Comparison of ENCODE assay signal across 33 mouse cellular contexts in genomic region chr1:170294786-170295570, GRCm38 (mm10). TPM values are rescaled to one million over a fixed set of nuclear protein-coding genes. Genes with fewer than 3 reads are reported as not detected.
A peak's percentile ranks its signal among the peaks of the same experiment; 100 is the strongest.
DNase-seq lines count a peak whose midpoint lies in the region; ATAC-seq and TF ChIP-seq lines count a peak whose summit lies in the region.
"Had no signal": no experiment of that assay in that cellular context is flagged by ENCODE, and none has a peak within 500 bp of the region (broad histone marks: within the 10 kb centered on the region; RNA-seq: fewer than 3 reads in every experiment).

No protein-coding gene starts in this region.

- no peaks in the 10 kb centered on the region for H3K36me3 ChIP-seq in hindbrain, embryonic 10.5 days
- H3K36me3 ChIP-seq in hindbrain, embryonic 14.5 days (replicated peaks; ENCODE audit: control insufficient read depth, insufficient read depth), result no peaks in the 10 kb centered on the region
- no peaks in the 10 kb centered on the region for H3K36me3 ChIP-seq in liver, adult 2 months (ENCODE audit: control insufficient read depth, insufficient read depth, low read length)
- H3K36me3 ChIP-seq: embryonic facial prominence, embryonic 10.5 days; G1E; liver, embryonic 15.5 days; lung, embryonic 15.5 days; neural tube, embryonic 12.5 days had no signal

- no peak for TF ChIP-seq CTCF in liver, adult 2 months (IDR thresholded peaks at IDR 0.05; ENCODE audit: low read depth, low read length)

- no peak overlapping the region for H3K4me3 ChIP-seq in hindbrain, embryonic 10.5 days
- H3K4me3 ChIP-seq in hindbrain, embryonic 14.5 days (replicated peaks; ENCODE audit: low read length), result no peak overlapping the region
- H3K4me3 ChIP-seq in liver, adult 2 months (ENCODE audit: insufficient read depth, low read depth, low read length), result no peak overlapping the region
- H3K4me3 ChIP-seq: embryonic facial prominence, embryonic 10.5 days; gastrocnemius, adult 2 months; liver, embryonic 15.5 days; lung, embryonic 15.5 days; megakaryocyte, embryonic 14.5 days; neural tube, embryonic 12.5 days had no signal

- H3K4me1 ChIP-seq in hindbrain, embryonic 10.5 days (replicated peaks), result peaks cover 10% of the 10 kb centered on the region; the same call in 1 of the 2 replicates
- H3K4me1 ChIP-seq in hindbrain, embryonic 14.5 days (replicated peaks; ENCODE audit: control insufficient read depth, insufficient read depth, low read length), result no peaks in the 10 kb centered on the region
- H3K4me1 ChIP-seq in liver, adult 2 months (ENCODE audit: control insufficient read depth, insufficient read depth, low read length), result no peaks in the 10 kb centered on the region
- H3K4me1 ChIP-seq: embryonic facial prominence, embryonic 10.5 days; liver, embryonic 15.5 days; lung, embryonic 15.5 days had no signal

- no peaks in the 10 kb centered on the region for H3K27me3 ChIP-seq in hindbrain, embryonic 10.5 days (ENCODE audit: insufficient read depth, poor library complexity, severe bottlenecking)
- no peaks in the 10 kb centered on the region for H3K27me3 ChIP-seq in hindbrain, embryonic 14.5 days (ENCODE audit: control insufficient read depth, insufficient read depth, low read length)
- no peaks in the 10 kb centered on the region for H3K27me3 ChIP-seq in liver, adult 2 months (ENCODE audit: control insufficient read depth, insufficient read depth, low read length)
- H3K27me3 ChIP-seq: liver, embryonic 15.5 days; lung, embryonic 15.5 days; neural tube, embryonic 12.5 days had no signal

- no peak overlapping the region for H3K9ac ChIP-seq in hindbrain, embryonic 14.5 days
- H3K9ac ChIP-seq in liver, adult 2 months (ENCODE audit: low read depth, low read length), result no peak overlapping the region
- H3K9ac ChIP-seq: forebrain, postnatal 0 days; liver, embryonic 15.5 days; lung, embryonic 15.5 days; neural tube, embryonic 12.5 days had no signal

- H3K79me2 ChIP-seq in liver, adult 2 months (ENCODE audit: control insufficient read depth, insufficient read depth, low read length), result no peaks in the 10 kb centered on the region

- no peaks in the 10 kb centered on the region for H3K9me3 ChIP-seq in hindbrain, embryonic 10.5 days
- no peaks in the 10 kb centered on the region for H3K9me3 ChIP-seq in hindbrain, embryonic 14.5 days (ENCODE audit: control insufficient read depth, low read length)
- H3K9me3 ChIP-seq: embryonic facial prominence, embryonic 10.5 days; G1E; liver, embryonic 15.5 days; lung, embryonic 15.5 days; neural tube, embryonic 12.5 days had no signal

- H3K4me2 ChIP-seq in hindbrain, embryonic 14.5 days (replicated peaks), result no peak overlapping the region
- H3K4me2 ChIP-seq: liver, embryonic 15.5 days; lung, embryonic 15.5 days; neural tube, embryonic 12.5 days had no signal

- TF ChIP-seq POLR2A in liver, adult 2 months (IDR thresholded peaks at IDR 0.05; ENCODE audit: extremely low read depth, insufficient read depth, low read length), result no peak

- peak overlapping the region; percentile 50 for H3K27ac ChIP-seq in hindbrain, embryonic 10.5 days
- no peak overlapping the region for H3K27ac ChIP-seq in hindbrain, embryonic 14.5 days
- no peak overlapping the region for H3K27ac ChIP-seq in liver, adult 2 months (replicated peaks; ENCODE audit: insufficient read depth, low read depth, low read length)
- H3K27ac ChIP-seq: embryonic facial prominence, embryonic 10.5 days; gastrocnemius, adult 2 months; liver, embryonic 15.5 days; lung, embryonic 15.5 days; neural tube, embryonic 12.5 days had no signal

- DNase-seq in hindbrain, embryonic 10.5 days (ENCODE audit: low spot score), result no peak
- DNase-seq in hindbrain, embryonic 14.5 days (ENCODE audit: low spot score), result no peak
- DNase-seq in liver, adult 2 months (ENCODE audit: extremely low read depth, low read depth, low spot score), result peak; percentile 43
- DNase-seq in liver, result no peak
- DNase-seq in right cerebral cortex, postnatal 25 days, result peak; percentile 32
- no peak for DNase-seq in right cerebral cortex, adult 2 months (ENCODE audit: low spot score in 2 of 2)
- no peak for DNase-seq in frontal cortex, postnatal 36 days (ENCODE audit: low spot score in 2 of 2)
- DNase-seq: B cell, adult 2 months; cerebellum, adult 2 months; cerebellum, postnatal 25 days; forebrain, postnatal 0 days; gastrocnemius, adult 2 months; kidney, adult 18-20 months; kidney, postnatal 4 days; lung, postnatal 36 days; retina, postnatal 1 day; thymus, adult 18-20 months; thymus, postnatal 36 days had no signal

- no peak for ATAC-seq in hindbrain, embryonic 14.5 days (ENCODE audit: low FRiP score)
- ATAC-seq: forebrain, postnatal 0 days; Patski had no signal

- WGBS in hindbrain, embryonic 10.5 days, result 76% methylated on average over 15 of the region's 15 CpGs
- 64% methylated on average over 15 of the region's 15 CpGs for WGBS in hindbrain, embryonic 14.5 days
- WGBS in liver, adult 2 months, result 61% methylated on average over 15 of the region's 15 CpGs

RNA-seq across cellular contexts. Expression of gene Gm7694, which starts 11.2 kb away (rescaled TPM):
- 3.7 and 3.8 TPM in 2 replicates for polyA plus RNA-seq in hindbrain, embryonic 10.5 days (2016; fragmentation: Nextera tagmentation; extraction: Ambion mirVana)
- 2.5 and 3.1 TPM in 2 replicates for polyA plus RNA-seq in hindbrain, embryonic 14.5 days (2014; fragmentation: Nextera tagmentation; extraction: Ambion mirVana)
- total RNA-seq in liver, adult 2 months (2014; rRNA removed), result 1.0 and 1.2 TPM in 2 replicates
- 2.6 and 2.9 TPM in 2 replicates for polyA plus RNA-seq in liver, adult 2 months (2012; rRNA removed)

RNA-seq across cellular contexts. Expression of gene Spata46, which starts 13.6 kb away (rescaled TPM):
- polyA plus RNA-seq in hindbrain, embryonic 10.5 days (2016; fragmentation: Nextera tagmentation; extraction: Ambion mirVana), result 1.5 and 1.7 TPM in 2 replicates
- 0.67 and 1.6 TPM in 2 replicates for polyA plus RNA-seq in hindbrain, embryonic 14.5 days (2014; fragmentation: Nextera tagmentation; extraction: Ambion mirVana)
- not detected in 2 replicates for total RNA-seq in liver, adult 2 months (2014; rRNA removed)
- polyA plus RNA-seq in liver, adult 2 months (2012; rRNA removed), result not detected in 2 replicates
- total RNA-seq: adrenal gland, adult 18-20 months; adrenal gland, postnatal 4 days; CH12.LX; forebrain, postnatal 0 days; G1E; gastrocnemius, adult 2 months; gastrocnemius, postnatal 4 days; hematopoietic stem cell, adult 5-6 weeks; layer of hippocampus, postnatal 14 days; left cerebral cortex, postnatal 14 days had no signal
- polyA plus RNA-seq: cerebellum, adult 2 months; forebrain, postnatal 0 days; G1E; small intestine, adult 2 months had no signal

RNA-seq across cellular contexts. Expression of gene Sh2d1b1, which starts 17.9 kb away (rescaled TPM):
- polyA plus RNA-seq in hindbrain, embryonic 10.5 days (2016; fragmentation: Nextera tagmentation; extraction: Ambion mirVana), result not detected in 2 replicates
- 0.08 TPM in 1 of 2 replicates, not detected in the other for polyA plus RNA-seq in hindbrain, embryonic 14.5 days (2014; fragmentation: Nextera tagmentation; extraction: Ambion mirVana)
- total RNA-seq in liver, adult 2 months (2014; rRNA removed), result not detected in 2 replicates
- polyA plus RNA-seq in liver, adult 2 months (2012; rRNA removed), result 0.06 TPM in 1 of 2 replicates, not detected in the other
- total RNA-seq: forebrain, postnatal 0 days; gastrocnemius, adult 2 months; gastrocnemius, postnatal 4 days; layer of hippocampus, postnatal 14 days; left cerebral cortex, postnatal 14 days had no signal
- polyA plus RNA-seq: embryonic facial prominence, embryonic 10.5 days; forebrain, postnatal 0 days; G1E had no signal

Comparison
In these comparisons a context has a peak if more than half of its experiments do, and no peak if none do; other contexts are left out.
1. DNase-seq: peak in liver, adult 2 months (single experiment) and right cerebral cortex, postnatal 25 days (single experiment); none in hindbrain, embryonic 10.5 days (single experiment), hindbrain, embryonic 14.5 days (single experiment), liver (single experiment), right cerebral cortex, adult 2 months (0 of 2) and frontal cortex, postnatal 36 days (0 of 2).